Mouse (Mus musculus) liver, embryonic 14.5 days (tissue): ENCODE measurements around the gene Gpr160.

Source experiments
- CTCF ChIP-seq: IDR thresholded peaks from 2 replicates; pipeline ENCODE4 v1.5.1; 2016; ENCODE audit warnings: antibody characterized with exemption, low read depth, control low read depth
- EP300 ChIP-seq: IDR thresholded peaks from 2 replicates; pipeline ENCODE4 v1.6.1; 2016; ENCODE audit warnings: antibody characterized with exemption, low read depth

DNA sequence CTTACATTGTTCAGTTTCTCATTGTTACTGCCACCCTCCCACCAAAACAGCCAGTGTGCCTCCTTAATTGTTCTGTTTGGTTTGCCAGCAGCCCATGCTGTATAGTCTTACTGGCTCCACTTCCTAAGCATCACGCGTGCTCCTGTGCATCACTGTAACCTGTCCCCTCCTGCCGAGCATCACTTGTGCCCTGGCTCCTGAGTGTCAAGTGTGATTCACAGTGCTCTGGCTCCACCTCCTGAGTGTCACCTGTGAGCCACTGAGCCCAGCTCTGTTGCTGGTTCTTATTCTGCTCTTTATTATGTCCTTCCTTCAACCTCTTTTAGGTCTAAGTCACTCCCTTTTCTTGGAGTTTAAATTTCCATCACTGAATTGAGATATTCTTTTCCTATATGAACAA lies 31.7 kb downstream of the Gpr160 start:
- TF ChIP-seq CTCF (no peak), EP300 (no peak)
